Mouse (Mus musculus): ENCODE data around the gene Alas2. TPM values are rescaled to one million over a fixed set of nuclear protein-coding genes. Genes with fewer than 3 reads are reported as not detected.

Gene Alas2
- 0.41 TPM for polyA plus RNA-seq (2014; fragmentation: Illumina TruSeq; extraction: RNeasy Lipid Tissue Mini Kit (QIAGEN cat#74804); ENCODE audit: low replicate concordance)

DNA sequence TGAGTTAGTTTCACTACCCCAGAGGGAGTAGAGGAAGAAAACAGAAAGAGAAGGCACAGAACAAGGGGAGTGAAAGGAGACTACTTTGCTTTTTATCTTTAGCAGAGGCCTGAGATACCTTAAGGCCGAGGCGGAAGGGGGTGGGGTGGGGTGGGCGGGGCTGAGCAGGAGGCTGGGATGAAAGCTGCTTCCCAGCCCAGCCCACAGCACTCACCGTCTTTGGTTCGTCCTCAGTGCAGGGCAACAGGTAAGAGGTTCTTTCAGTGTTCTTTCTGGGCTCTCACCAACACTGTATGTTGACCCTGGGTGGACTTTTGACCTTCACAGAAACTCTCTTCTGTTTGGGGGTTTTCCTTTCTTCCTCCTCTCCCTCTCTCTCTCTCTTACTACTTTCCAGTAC is at the start of gene Alas2:
Gene Alas2, plus strand, starts transcription at position 137 of the 400 bp plus-strand sequence.

DNA sequence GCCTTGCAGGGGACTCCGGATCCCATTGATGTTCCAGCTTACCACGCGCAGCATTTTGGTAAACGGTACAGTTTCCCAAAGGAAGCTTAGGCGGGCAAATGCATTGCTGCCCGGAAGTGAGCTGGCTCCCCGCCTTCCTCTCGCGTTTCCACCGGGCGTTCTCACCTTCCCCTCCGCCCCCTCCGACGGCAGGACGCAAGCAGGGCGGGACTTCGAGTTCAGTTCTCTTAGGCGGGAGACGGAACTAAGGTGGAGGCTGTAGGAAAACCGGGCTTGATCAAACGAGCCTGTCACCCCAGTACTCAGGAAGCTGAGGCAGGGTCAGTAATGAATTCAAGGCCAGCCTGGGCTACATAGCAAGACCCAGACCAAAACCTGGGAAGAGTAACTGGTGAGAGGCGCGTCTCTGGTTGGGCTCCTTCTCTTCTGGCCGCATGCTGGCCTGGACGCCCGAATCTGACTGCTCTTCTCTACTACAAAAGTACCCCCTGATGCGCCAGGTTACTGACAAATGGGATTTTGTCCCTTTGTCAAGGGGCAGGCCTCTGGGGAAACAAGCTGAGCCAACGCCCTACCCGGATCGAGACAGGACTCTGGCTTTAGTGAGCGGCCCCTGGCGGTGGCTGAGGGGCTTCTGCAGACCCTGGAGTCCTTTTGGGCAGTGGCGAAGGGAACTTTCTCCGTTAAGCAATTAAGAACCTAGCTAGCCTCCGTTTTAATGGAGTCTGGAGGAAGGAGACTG is 41.0 kb downstream of the Alas2 start, which contains the start of gene Pfkfb1:
Gene Pfkfb1, plus strand, starts transcription at position 207 of the 742 bp plus-strand sequence.

DNA sequence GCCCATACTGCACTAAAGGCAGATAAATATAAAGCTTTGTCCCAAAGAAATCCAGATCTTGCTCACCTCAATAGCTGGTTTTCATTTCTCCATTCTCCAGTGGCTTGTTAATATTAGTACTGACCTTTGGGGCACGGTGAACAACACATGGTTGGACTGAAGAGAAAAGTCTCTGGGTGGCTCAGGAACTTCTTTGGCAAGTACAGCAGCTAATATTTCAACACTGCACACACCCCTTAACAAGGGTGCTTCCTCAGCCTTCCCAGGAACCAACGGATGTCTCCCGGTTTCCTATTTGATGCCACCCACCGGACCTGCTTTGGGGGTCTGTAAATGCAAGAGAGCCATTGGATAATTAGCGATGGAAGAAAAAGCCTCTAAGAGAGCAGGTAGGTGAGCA is 42.5 kb downstream of the Alas2 start, which contains the start of gene Apex2:
Gene Apex2, minus strand, starts transcription at position 173 of the 400 bp plus-strand sequence.

Other genes with a start within 250 kb of the Alas2 start
- 26.7 TPM for gene Tmem29, start 88.2 kb upstream of the Alas2 start, polyA plus RNA-seq (2014; fragmentation: Illumina TruSeq; extraction: RNeasy Lipid Tissue Mini Kit (QIAGEN cat#74804); ENCODE audit: low replicate concordance)
- 2.8 TPM for gene Pfkfb1, start 40.9 kb downstream of the Alas2 start, polyA plus RNA-seq (2014; fragmentation: Illumina TruSeq; extraction: RNeasy Lipid Tissue Mini Kit (QIAGEN cat#74804); ENCODE audit: low replicate concordance)
- 2.6 TPM for gene Apex2, start 42.5 kb downstream of the Alas2 start, polyA plus RNA-seq (2014; fragmentation: Illumina TruSeq; extraction: RNeasy Lipid Tissue Mini Kit (QIAGEN cat#74804); ENCODE audit: low replicate concordance)
- gene Tro, start 110.2 kb downstream of the Alas2 start, polyA plus RNA-seq (2014; fragmentation: Illumina TruSeq; extraction: RNeasy Lipid Tissue Mini Kit (QIAGEN cat#74804); ENCODE audit: low replicate concordance) = 0.48 TPM

Measured in small intestine, adult 10 weeks (tissue).